Mouse (Mus musculus) retina, postnatal 1 day (tissue): ENCODE measurements around the gene Car6.

Experiments used
- DNase-seq: peaks from one replicate; pipeline ENCODE4 v3.0.0-alpha.2; 2012

Gene Car6

DNA sequence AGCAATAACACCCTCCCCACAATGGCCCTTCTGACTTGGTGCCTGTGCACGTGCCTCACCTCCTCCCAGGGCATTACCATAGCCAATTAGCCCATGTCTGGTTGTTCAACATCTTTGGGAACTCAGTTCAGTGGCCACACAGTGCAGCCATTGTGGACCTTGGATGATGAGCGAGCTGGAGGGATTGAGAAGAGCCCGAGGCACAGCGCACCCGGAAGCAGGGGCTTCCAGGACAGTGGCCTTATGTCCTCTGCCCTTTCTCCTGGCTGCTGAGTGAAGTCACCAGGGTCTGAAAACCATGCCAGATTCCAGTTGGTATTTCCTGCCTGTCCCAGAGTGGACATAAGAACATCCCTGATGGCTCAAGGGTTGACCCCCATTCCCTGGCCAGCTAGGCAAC, at the start of gene Car6:
Car6 (minus strand) TSS at position 101 of the 400 bp plus-strand sequence.
- peak; percentile 63 for DNase-seq

DNA sequence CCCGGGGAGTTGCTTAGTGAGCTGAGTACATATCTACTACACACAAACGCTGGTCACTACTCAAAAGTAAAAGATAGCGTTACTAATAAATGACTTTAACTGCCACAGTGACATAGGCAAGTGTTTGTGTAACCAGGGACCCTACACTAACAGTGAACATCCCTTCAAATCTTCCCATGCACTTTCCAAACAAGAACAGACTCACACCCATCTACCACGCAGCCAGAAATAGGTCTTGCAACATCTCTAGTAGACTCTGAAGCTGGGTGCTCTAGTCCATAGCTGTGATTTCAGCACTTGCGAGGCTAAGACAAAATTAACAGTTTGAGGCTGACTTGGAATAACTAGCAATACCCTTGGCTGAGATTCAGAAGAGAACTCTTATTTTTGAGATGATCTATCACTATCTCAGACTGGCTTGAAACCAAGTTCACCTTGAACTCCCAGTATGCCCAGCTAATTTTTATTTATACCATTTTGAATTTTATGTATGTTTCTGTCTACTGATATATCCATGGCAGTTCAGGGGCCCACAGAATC, 48.7 kb upstream of the Car6 start:
- DNase-seq, result no peak

DNA sequence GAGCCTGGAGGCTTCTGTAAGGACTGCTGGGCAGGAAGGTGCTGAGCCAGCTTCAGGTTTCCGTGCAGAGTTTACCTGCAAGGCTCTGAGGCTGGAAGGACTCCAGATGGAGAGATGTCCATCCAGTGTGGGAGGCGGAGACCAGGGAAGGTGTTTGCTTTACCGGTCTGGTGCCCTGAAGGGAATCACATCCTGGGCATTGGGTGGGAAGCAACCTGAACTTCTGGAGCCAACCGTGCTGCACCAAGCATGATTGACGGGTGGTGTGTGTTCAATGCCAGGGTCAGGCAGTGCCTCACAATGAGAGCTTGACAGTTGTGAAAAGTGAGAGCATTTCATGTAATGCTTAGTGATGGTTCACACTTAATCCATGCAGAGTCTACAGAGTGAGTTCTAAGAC, 47.8 kb upstream of the Car6 start:
- no peak for DNase-seq

DNA sequence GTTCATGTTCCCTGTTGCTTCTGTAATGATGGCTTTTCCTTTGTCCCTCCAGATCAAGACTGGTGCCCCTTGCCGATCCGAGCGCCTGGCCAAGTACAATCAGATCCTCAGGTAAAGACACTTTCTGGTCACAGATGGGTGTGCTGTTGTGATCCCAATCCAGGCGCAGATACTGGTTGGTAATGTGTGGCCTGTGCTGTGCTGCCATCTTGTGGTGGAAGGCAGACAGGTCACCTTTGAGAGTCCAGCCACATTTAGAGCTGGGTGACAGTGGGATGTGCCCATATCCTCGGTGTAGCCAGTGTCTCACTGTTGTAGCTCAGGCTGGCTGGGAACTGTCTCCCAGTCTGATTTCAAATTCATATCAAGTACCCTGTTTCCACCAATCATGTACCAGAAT, 46.9 kb upstream of the Car6 start:
- peak; percentile 84 for DNase-seq

DNA sequence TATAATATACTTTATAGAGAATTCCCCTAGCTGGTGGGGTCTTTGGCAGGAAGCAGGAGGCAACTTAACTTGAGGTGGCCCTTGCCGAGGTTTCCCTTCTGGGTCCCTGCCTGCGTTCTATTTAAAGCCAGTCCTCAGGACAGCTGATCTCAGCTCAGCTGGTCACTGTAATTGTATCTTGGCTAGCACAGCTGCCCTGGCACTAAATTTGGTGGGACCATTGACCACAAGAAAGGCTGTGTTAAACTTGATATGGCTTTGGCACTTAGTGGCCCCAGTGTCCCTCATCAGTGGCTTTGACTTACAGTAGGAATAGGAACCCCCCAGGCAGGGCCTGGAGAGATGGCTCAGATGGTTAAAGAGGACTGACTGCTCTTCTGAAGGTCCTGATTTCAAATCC, 44.7 kb upstream of the Car6 start:
- DNase-seq, result no peak

DNA sequence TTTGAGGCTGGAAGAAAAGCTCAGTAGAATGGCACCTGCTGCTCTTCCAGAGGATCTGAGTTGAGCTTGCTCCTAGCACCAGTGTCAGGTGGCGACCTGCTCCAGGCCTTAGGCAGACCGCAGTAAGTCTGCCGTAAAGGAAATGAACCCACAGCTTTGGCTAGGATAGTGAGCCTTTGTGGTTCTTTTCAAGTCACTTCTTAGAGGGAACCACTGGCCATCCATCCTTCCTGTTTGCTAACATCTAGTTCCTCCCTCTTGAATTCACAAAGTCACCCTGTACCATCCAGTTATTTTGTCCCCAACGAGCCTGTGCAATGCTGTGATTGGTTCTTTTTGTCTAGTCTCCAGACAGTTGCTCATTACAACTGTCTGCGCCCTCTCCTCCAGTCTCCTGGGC, 41.6 kb upstream of the Car6 start:
- DNase-seq, result no peak

DNA sequence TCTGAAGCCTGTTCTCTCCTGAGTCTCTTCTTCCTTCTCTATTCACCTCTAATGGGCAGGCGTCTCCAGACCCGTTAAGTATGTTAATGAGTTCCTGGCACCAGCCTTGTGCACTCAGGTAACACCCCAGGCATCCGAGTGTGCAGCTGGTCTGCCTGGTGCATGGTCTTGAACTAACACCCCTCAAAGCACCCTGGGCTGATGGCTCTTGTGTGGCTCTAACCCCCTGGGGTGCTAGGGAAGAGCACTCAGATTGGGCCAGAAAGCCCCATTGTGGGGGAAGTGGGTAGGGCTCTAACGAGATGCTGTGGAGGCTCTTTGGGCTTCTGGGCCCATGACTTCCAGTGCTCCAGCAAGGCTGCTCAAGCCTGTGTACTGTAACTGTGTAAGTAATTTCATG, 40.6 kb upstream of the Car6 start:
- DNase-seq, result no peak

DNA sequence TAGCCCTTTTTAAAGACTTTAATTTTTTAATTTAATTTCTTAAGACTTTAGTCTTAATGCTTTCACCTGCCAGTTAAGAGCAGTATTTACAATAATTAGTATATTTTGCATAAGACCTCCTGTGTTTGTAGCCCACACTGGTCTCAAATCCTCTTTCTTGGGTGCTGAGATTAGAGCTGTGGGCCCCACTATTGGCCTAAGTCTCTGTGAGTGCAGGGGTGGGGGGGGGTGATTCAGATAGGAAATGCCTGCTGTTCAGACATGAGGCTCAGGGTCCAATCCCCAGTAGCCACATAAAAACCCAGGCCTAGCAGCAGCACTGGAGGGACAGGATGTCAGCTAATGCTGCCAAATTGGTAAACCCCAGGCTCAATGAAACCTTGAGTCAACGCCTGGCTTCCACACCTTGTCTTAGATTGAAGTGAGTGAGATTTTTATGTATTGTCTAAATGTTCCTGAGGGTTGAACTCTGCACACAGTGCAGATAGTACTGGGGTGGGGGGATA, 39.3 kb upstream of the Car6 start:
- DNase-seq, result no peak

DNA sequence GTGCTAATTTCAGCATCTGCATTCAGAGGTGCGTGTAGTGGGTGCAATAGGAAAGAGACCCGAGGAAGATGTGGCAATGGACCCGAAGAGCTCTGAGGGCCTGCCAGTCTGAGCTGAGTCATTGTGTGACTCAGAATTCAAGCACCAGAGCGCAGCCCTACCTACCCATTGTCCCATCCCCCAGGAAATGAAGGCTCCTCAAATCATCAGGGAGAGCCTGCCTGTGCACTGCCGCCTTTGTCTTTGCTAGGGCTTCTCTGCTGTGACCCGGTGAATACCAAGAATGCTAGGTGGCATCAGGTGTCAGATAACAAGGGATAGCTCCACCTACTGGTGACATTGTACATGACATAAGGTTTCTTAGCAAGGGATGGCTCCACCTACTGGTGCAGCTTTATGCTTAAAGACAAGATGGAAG, 38.8 kb upstream of the Car6 start:
- DNase-seq, result peak; percentile 96

DNA sequence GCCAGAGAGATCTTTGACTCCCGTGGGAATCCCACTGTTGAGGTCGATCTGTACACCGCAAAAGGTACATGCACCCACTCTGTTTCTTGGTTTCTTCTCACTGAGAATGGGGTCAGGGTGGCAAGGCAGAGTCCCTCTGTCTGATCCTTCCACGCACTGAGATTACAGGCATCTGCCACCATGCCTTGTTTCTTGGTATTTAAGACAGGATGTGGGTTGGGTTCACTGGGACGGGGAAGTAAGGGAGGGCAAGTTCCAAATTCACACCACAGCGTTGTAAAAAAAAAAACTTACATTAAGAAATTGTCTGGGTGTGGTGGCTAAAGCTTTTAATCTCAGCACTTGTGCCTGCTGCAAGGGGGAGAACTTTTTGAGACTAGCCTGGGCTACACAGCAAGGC, 38.4 kb upstream of the Car6 start:
- no peak for DNase-seq

DNA sequence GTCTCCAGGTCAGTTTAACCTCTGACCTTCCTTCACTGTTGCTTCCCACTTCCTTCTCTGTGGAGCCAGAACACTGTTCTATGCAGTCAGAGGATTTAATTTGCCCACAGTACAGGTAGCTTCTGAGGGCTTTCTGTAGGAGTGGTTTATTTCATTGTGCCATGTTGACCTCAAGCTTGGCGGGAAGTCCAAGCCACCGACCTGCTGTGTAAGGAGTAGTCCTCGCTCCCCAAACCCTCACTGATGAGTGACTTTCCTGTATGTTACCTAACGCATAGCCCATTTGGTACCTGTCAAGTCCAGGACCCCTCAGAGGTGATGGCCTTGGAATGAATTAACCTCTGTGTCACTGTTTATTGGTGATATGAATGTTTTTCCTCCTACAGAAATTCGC, 38.0 kb upstream of the Car6 start:
- DNase-seq, result no peak

DNA sequence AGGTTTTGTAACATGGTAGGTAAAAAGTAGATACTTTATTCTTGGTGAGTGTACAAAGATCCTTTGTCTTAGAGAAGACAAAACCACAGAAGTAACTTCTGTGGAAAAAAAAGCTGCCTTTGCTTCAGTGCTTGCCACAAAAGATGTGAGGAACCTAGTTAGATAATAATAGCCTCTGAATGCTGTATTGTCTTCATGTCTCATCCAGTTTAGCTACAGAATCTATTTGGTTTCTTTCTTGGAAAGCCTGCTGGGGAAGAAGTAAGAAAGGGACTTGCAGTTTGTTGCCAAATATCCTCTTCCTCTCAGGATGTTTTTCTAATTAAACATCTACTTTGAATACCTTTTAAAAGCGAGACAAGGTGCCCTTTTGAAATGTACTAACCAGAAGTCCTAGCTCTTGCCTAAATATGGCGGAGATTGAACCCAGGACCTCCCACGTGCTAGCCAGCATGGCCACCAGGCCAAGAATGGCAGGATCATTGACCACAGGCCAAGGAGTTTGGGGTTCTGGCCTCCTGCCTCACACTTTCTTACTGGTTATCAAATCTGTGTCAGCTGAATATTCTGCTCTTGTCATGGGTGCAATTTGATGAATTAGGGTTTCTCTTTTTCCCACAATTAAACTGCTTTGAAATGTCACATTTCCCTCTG, 37.4 kb upstream of the Car6 start:
- DNase-seq, result no peak

DNA sequence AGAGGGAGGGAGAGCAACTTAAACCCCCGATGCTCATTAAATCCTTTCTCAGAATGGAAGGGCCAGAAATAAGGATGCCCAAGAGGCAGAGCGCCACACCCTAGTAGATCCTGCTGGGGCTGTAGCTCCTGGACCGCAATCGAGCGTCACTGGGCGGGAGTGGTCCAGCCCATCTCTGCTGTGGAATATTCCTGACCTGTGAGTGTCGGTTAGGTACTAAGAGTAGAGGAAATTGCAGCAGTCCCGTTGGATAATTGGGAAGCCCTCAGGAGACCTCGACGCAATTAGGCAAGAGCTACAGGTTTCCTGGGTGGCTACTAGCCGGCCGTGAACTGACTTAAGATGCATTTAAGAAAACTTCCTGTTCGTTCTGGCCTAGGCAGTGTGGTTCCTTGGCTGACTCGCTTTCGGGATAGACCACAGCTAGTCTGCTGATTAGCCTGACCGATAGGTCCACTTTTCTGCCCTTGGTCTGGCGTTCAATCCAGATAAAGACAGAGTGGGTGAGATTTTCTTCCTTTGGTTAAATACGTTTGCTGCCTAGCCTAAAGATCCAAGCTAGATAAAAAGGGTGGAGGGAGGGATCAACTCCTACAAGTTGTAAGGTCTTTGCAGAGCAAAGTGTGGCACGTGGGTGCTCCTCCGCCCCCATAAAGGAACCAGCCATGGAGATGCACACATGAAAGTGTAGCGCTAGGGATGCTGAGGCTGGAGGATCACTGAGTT, 36.7 kb upstream of the Car6 start:
- DNase-seq, result no peak

DNA sequence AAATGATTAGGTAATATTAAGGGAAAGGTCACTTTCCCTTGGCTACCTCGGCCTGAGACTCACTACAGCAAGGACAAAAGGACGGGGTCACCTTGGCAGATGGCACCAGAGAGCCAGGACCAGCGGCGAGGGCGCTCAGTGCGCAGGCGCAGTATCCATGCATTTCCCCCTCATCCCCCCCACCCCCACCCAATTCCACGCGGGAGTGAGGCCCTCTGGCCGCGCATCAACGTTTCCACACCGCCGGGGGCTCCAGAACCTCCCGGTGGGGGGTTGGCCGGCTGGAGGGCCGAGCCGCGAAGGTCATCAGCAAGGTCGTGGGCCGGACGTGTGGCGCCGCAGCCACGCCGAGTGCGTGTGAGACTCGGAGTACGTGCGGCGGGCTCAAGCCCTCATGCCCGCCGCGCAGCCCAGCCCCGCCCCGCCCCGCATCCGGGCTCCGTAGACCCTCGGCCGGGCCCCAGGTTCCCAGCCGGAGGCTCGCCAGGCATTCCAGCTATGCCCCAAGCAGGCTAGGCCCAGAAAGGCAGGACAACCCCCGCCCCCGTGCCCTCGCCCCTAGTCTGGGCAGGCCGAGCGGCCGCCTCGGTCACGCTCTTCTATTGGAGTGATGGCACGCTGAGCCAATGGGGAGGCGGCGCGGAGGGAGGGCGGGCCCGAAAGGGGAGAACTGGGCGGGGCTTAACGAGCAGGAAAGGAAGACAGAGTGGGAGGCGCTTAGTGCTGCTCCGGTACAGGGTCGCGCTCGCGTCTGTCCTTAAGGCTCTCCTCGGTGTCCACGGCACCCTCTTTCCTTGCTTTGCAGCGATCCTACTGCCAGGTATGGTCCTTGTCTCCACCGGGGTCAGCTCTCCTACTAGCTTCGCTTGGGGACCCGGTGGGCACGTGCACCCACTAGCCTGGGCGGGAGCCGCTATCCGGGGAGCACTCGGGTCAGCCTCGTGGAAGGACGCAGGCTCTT, 35.7 kb upstream of the Car6 start, which contains the start of gene Eno1:
Eno1 (plus strand) TSS at position 201 of the 961 bp plus-strand sequence.
- DNase-seq, result peak; percentile 99

DNA sequence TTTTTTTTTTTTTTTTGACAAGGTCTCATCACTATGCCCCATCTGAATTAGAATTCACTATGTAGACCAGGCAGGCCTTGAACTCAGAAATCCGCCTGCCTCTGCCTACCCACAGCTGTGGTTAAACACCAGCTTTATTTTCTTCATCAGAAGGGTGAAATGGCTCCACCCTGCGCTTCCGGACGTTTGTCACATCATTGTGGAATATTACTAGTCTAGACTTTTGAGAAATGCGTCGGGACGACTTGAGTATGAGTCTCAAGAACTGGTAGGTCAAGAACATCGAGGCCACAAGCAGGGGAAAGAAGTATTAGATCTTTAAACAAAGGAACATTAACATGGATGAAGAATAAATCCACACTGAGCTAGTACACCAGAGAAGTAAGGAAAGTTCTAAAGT, 34.9 kb upstream of the Car6 start:
- no peak for DNase-seq

DNA sequence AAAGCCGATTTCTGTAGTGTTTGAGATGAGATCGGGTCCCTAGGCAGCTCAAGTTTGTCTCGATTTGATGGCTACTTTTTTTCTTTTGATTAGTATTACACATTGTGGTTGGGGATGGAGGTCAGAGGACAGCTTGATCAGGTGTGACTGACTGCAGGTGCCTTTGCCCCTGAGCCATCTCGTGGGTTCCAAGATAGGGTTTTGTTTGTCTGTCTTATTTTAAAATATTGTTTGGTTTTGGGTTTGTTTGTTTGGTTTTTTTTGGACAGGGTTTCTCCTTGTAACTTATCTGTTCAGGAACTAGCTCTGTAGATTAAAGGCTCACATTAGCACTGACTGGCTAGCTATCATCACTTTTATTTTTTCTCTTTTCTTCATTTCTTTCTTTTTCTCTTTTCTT, 34.5 kb upstream of the Car6 start:
- no peak for DNase-seq

DNA sequence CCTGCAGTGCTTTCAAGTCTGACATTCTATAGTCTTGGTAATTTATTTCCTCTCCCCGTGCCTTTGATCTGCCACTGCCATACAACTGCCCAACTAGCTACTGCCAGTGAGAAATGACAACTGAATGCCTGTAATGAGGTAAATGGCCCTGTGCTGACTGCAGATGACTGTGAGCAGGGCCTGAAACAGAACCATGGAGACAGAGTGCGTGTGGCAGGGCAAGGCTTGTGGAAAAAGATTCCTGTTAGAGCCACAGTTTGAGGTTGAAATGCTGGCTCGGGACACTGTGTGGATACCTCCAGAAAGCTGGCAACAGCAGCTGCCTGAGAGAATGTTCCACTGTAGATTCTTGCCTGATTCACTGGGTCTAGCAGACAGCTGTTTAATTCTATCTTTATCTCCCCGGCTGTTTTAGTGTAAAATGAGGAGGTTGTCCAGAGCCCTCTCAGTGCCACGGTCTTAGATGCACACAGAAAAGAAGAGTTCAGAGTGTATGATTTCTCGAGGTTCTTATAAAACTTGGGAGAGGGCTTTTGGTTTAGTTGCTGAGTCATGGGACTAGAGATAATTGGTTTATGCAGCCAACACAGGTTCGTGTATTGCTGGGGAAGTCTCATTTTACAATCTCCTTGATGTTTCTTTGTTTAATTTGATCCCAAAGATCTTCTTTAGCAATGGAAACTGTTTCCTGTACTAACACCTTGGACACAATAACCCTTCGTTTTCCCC, 33.6 kb upstream of the Car6 start:
- no peak for DNase-seq

DNA sequence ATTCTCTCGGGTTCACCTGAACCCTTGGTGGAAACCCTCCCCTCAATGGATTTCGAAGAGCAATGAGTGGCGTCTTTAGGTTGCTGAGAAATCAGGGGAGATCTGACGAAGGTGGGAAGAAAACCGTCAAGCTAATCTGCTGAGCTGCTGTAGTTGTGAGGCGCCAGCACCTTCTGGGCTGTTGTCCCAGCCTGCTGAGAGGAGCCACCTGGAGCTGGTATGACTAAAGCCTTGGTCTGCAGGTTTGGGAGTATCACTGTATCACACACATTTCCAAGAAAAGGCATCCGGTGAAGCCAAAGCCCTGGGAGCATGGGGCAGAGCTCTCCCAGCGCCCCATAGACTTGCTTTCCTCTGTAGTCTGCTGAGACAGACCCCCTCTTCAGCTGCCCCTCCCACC, 30.7 kb upstream of the Car6 start:
- no peak for DNase-seq

DNA sequence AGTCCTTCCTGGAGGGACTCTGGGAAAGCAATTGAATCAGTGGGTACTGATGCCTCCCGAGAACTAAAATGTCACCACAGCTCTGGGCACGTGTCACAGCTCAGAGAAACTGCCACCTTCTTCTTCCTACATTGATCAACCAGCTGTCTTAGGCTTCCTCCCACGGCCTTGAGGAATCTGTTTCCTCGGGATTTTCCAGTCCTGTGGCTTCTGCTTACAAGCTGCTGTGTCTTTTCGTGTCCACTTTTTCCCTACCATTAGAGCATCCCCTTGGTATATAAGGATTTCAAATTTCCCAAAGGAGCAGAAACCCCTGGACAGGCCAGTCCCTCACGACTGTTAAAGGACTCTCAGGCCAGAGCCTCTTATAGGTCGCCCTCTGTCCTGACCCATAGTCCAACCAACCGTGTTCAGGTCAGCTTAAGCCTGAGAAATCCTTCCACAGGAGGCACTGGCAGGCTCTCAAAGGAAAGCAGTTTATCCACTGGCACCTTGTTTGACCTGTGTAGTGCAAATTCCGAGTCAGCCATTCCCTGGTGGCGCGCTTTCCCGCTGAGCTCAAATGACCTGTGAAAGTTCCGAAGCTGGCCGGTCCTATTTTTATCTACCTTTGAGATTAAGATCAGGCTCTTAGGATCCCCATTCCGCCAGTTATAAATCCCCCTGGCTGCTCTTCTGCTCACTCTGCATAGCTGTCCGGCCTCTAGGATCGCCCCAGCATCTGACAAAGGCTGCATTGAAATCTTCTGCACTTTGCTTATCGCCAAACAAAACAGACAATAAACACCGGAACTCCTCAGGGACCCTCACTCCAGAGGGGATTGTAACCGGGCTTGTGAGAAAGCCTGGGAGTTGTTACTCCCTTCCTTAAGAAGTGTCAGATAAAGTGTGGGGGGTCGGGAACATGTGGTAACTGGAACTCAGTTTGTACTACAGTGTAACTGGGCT, 29.6 kb upstream of the Car6 start:
- DNase-seq, result peak; percentile 64

DNA sequence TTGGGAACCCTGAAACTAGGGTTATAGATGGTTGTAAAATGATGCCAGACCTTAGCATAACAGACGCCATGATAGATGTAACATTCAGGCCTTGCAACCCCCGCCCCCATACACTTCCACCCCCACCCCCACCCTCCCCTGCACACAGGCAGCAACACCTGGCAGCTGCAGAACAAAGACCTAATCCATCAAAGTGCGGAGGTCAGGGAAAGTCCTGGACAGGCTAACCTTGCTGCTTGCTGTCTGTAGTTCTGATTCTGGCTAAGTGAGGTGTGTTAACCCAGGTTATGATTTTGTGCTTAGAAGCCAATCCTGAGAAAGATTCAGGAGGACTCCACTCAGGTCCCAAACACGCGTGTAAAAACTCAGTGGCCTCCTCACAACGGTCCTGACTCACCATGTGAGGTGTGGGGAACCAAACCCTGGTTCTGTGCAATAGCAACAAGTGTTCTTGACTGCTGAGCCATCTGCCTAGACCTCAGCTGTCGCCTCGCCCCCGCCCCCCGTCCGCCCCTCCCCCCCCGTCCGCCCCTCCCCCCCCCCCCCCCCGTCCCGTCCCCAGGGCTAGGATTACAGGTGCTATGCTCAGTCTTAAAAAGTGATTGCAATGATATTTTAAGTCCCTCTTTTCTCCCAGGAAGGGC, 28.7 kb upstream of the Car6 start:
- no peak for DNase-seq
